Mouse (Mus musculus) liver, postnatal 0 days (tissue): ENCODE data around the gene Arrdc2.

Experiments used
- CTCF ChIP-seq: sonication (generic); IDR thresholded peaks from 2 replicates; pipeline ENCODE4 v1.5.1; 2016; ENCODE audit warnings: antibody characterized with exemption, low read depth
- EP300 ChIP-seq: IDR thresholded peaks from 2 replicates; pipeline ENCODE4 v1.6.1; 2016; ENCODE audit warnings: antibody characterized with exemption, low read depth, mild to moderate bottlenecking

DNA sequence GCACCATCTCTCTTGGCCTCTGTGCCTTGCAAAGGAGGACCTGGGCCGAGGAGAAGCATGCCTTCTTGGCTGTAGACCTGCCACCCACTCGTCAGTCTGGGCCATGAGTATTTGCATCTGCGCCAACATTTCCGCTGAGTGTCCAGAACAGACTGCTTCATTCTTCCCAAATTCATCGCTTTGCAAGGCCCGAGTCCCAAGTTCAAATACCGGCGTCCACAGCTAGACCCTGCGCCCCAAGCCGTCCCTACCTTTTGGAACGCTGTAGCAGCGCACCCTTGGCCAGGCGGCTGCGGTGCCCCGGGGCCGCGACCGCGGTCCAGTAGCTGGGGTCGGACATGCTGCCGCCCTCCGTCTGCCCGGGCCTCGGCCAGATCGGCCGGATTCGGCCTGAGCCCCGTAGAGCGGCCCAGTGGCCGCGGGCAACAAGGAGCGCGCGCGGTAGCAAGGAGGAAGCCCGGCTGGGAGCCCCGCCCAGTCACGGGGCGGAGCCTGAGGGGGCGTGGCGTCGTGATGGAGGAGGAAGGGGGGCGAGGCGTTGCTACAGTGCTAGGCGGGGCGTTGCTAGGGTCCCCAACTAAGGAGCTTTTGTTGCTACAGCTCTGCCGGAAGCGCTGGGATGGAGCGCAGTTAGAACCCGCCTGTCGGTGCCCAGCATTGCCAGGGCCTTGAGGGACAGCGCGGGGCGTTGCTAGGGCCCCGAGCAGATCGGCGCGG lies 47.4 kb downstream of the Arrdc2 start:
- TF ChIP-seq CTCF (no peak), EP300 (no peak)
